8 mouse cellular contexts compared by ENCODE assay signal in genomic region chr8:95352871-95353866, GRCm38 (mm10). TPM values are rescaled to one million over a fixed set of nuclear protein-coding genes. Genes with fewer than 3 reads are reported as not detected.
A peak's percentile ranks its signal among the peaks of the same experiment; 100 is the strongest.
DNase-seq lines count a peak whose midpoint lies in the region; ATAC-seq lines count a peak whose summit lies in the region.

No protein-coding gene starts in this region.

- H3K36me3 ChIP-seq in embryonic facial prominence, embryonic 10.5 days (replicated peaks) = no peaks in the 10 kb centered on the region
- H3K36me3 ChIP-seq in heart, embryonic 16.5 days (ENCODE audit: control insufficient read depth, insufficient read depth) = no peaks in the 10 kb centered on the region
- H3K36me3 ChIP-seq in limb, embryonic 10.5 days = peaks cover 4% of the 10 kb centered on the region; the same call in 1 of the 2 replicates
- no peaks in the 10 kb centered on the region for H3K36me3 ChIP-seq in midbrain, embryonic 12.5 days

- H3K27me3 ChIP-seq in embryonic facial prominence, embryonic 10.5 days (replicated peaks; ENCODE audit: low read depth, poor library complexity, severe bottlenecking) = peaks cover 48% of the 10 kb centered on the region
- H3K27me3 ChIP-seq in heart, embryonic 16.5 days (ENCODE audit: control insufficient read depth, insufficient read depth, low read length) = no peaks in the 10 kb centered on the region
- peaks cover 64% of the 10 kb centered on the region for H3K27me3 ChIP-seq in limb, embryonic 10.5 days (ENCODE audit: low read depth, poor library complexity, severe bottlenecking)
- peaks cover 31% of the 10 kb centered on the region for H3K27me3 ChIP-seq in midbrain, embryonic 12.5 days

- H3K4me2 ChIP-seq in heart, embryonic 16.5 days (ENCODE audit: low read depth, low read length) = peak overlapping the region; percentile 84
- peak overlapping the region; percentile 87 for H3K4me2 ChIP-seq in midbrain, embryonic 12.5 days (replicated peaks)

- peak overlapping the region; percentile 87 for H3K4me3 ChIP-seq in embryonic facial prominence, embryonic 10.5 days
- H3K4me3 ChIP-seq in heart, embryonic 16.5 days (ENCODE audit: low read length) = peak overlapping the region; percentile 81
- H3K4me3 ChIP-seq in limb, embryonic 10.5 days = peak overlapping the region; percentile 86
- peak overlapping the region; percentile 85 for H3K4me3 ChIP-seq in midbrain, embryonic 12.5 days

- H3K4me1 ChIP-seq in embryonic facial prominence, embryonic 10.5 days = peaks cover 46% of the 10 kb centered on the region
- peaks cover 67% of the 10 kb centered on the region for H3K4me1 ChIP-seq in heart, embryonic 16.5 days (ENCODE audit: control insufficient read depth, insufficient read depth, low read length)
- peaks cover 33% of the 10 kb centered on the region for H3K4me1 ChIP-seq in limb, embryonic 10.5 days
- peaks cover 43% of the 10 kb centered on the region for H3K4me1 ChIP-seq in midbrain, embryonic 12.5 days

- peak; percentile 43 for ATAC-seq in heart, embryonic 16.5 days (replicated peaks; ENCODE audit: extremely low read depth, insufficient read depth, low FRiP score)
- peak; percentile 62 for ATAC-seq in midbrain, embryonic 12.5 days (ENCODE audit: low FRiP score, low read depth)

- peak overlapping the region; percentile 94 for H3K27ac ChIP-seq in embryonic facial prominence, embryonic 10.5 days (replicated peaks)
- peak overlapping the region; percentile 84 for H3K27ac ChIP-seq in heart, embryonic 16.5 days (ENCODE audit: low read length)
- H3K27ac ChIP-seq in limb, embryonic 10.5 days = peak overlapping the region; percentile 93
- H3K27ac ChIP-seq in midbrain, embryonic 12.5 days (replicated peaks) = peak overlapping the region; percentile 90

- no peaks in the 10 kb centered on the region for H3K9me3 ChIP-seq in embryonic facial prominence, embryonic 10.5 days
- no peaks in the 10 kb centered on the region for H3K9me3 ChIP-seq in heart, embryonic 16.5 days (replicated peaks; ENCODE audit: control insufficient read depth, low read length)
- H3K9me3 ChIP-seq in limb, embryonic 10.5 days (replicated peaks) = no peaks in the 10 kb centered on the region
- no peaks in the 10 kb centered on the region for H3K9me3 ChIP-seq in midbrain, embryonic 12.5 days

- DNase-seq in frontal cortex, postnatal 36 days (ENCODE audit: low spot score in 2 of 2) = peak; percentile 31 to 35
- no peak for DNase-seq in frontal cortex, adult 2 months (ENCODE audit: extremely low spot score in 1 of 2, low spot score in 1 of 2)
- peak; percentile 45 to 80 for DNase-seq in adrenal gland, adult (ENCODE audit: inconsistent age in 2 of 2, low spot score in 1 of 2)
- peak; percentile 79 for DNase-seq in embryonic facial prominence, embryonic 10.5 days (ENCODE audit: low spot score)
- peak; percentile 84 for DNase-seq in limb, embryonic 10.5 days (ENCODE audit: low spot score)
- peak; percentile 62 for DNase-seq in yolk sac, embryonic 10.5 days (ENCODE audit: low spot score)

- WGBS in embryonic facial prominence, embryonic 10.5 days = 1% methylated on average over 62 of the region's 62 CpGs
- 2% methylated on average over 62 of the region's 62 CpGs for WGBS in heart, embryonic 16.5 days
- 2% methylated on average over 62 of the region's 62 CpGs for WGBS in limb, embryonic 10.5 days
- 2% methylated on average over 62 of the region's 62 CpGs for WGBS in midbrain, embryonic 12.5 days

- peak overlapping the region; percentile 96 for H3K9ac ChIP-seq in heart, embryonic 16.5 days (ENCODE audit: low read length)
- peak overlapping the region; percentile 85 for H3K9ac ChIP-seq in midbrain, embryonic 12.5 days (replicated peaks)

RNA-seq across cellular contexts. Expression of gene Mmp15, which starts 1.1 kb away (rescaled TPM):
- 8.4 and 9.1 TPM in 2 replicates for polyA plus RNA-seq in frontal cortex, adult 2 months (2012; rRNA removed)
- polyA plus RNA-seq in embryonic facial prominence, embryonic 10.5 days (2016; fragmentation: Nextera tagmentation; extraction: Ambion mirVana) = 11.3 and 12.5 TPM in 2 replicates
- polyA plus RNA-seq in heart, embryonic 16.5 days (2015; fragmentation: Nextera tagmentation; extraction: Ambion mirVana) = 30.1 and 39.4 TPM in 2 replicates
- 9.5 and 10.3 TPM in 2 replicates for polyA plus RNA-seq in limb, embryonic 10.5 days (2016; fragmentation: Nextera tagmentation; extraction: Ambion mirVana)
- 23.5 and 27.1 TPM in 2 replicates for polyA plus RNA-seq in midbrain, embryonic 12.5 days (2016; fragmentation: Nextera tagmentation; extraction: Ambion mirVana)

RNA-seq across cellular contexts. Expression of gene Usb1, which starts 21.1 kb away (rescaled TPM):
- 16.9 and 17.3 TPM in 2 replicates for polyA plus RNA-seq in frontal cortex, adult 2 months (2012; rRNA removed)
- 42.2 and 47.0 TPM in 2 replicates for polyA plus RNA-seq in embryonic facial prominence, embryonic 10.5 days (2016; fragmentation: Nextera tagmentation; extraction: Ambion mirVana)
- polyA plus RNA-seq in heart, embryonic 16.5 days (2015; fragmentation: Nextera tagmentation; extraction: Ambion mirVana) = 32.4 and 32.8 TPM in 2 replicates
- polyA plus RNA-seq in limb, embryonic 10.5 days (2016; fragmentation: Nextera tagmentation; extraction: Ambion mirVana) = 42.0 and 45.2 TPM in 2 replicates
- 33.9 and 37.1 TPM in 2 replicates for polyA plus RNA-seq in midbrain, embryonic 12.5 days (2016; fragmentation: Nextera tagmentation; extraction: Ambion mirVana)

RNA-seq across cellular contexts. Expression of gene Zfp319, which starts 21.4 kb away (rescaled TPM):
- polyA plus RNA-seq in frontal cortex, adult 2 months (2012; rRNA removed) = 10.0 and 10.6 TPM in 2 replicates
- polyA plus RNA-seq in embryonic facial prominence, embryonic 10.5 days (2016; fragmentation: Nextera tagmentation; extraction: Ambion mirVana) = 11.5 and 12.4 TPM in 2 replicates
- 6.4 and 6.6 TPM in 2 replicates for polyA plus RNA-seq in heart, embryonic 16.5 days (2015; fragmentation: Nextera tagmentation; extraction: Ambion mirVana)
- 10.3 and 11.5 TPM in 2 replicates for polyA plus RNA-seq in limb, embryonic 10.5 days (2016; fragmentation: Nextera tagmentation; extraction: Ambion mirVana)
- polyA plus RNA-seq in midbrain, embryonic 12.5 days (2016; fragmentation: Nextera tagmentation; extraction: Ambion mirVana) = 19.1 and 20.6 TPM in 2 replicates

RNA-seq across cellular contexts. Expression of gene Tepp, which starts 42.8 kb away (rescaled TPM):
- 0.48 TPM in 1 of 2 replicates, not detected in the other for polyA plus RNA-seq in frontal cortex, adult 2 months (2012; rRNA removed)
- polyA plus RNA-seq in embryonic facial prominence, embryonic 10.5 days (2016; fragmentation: Nextera tagmentation; extraction: Ambion mirVana) = not detected in 2 replicates
- polyA plus RNA-seq in heart, embryonic 16.5 days (2015; fragmentation: Nextera tagmentation; extraction: Ambion mirVana) = 0.74 TPM in 1 of 2 replicates, not detected in the other
- polyA plus RNA-seq in limb, embryonic 10.5 days (2016; fragmentation: Nextera tagmentation; extraction: Ambion mirVana) = not detected in 2 replicates
- polyA plus RNA-seq in midbrain, embryonic 12.5 days (2016; fragmentation: Nextera tagmentation; extraction: Ambion mirVana) = not detected in 2 replicates

RNA-seq across cellular contexts. Expression of gene Cngb1, which starts 46.8 kb away (rescaled TPM):
- polyA plus RNA-seq in frontal cortex, adult 2 months (2012; rRNA removed) = 0.46 and 0.78 TPM in 2 replicates
- not detected in 2 replicates for polyA plus RNA-seq in embryonic facial prominence, embryonic 10.5 days (2016; fragmentation: Nextera tagmentation; extraction: Ambion mirVana)
- polyA plus RNA-seq in heart, embryonic 16.5 days (2015; fragmentation: Nextera tagmentation; extraction: Ambion mirVana) = 0.66 and 1.3 TPM in 2 replicates
- polyA plus RNA-seq in limb, embryonic 10.5 days (2016; fragmentation: Nextera tagmentation; extraction: Ambion mirVana) = 0.04 TPM in 1 of 2 replicates, not detected in the other
- polyA plus RNA-seq in midbrain, embryonic 12.5 days (2016; fragmentation: Nextera tagmentation; extraction: Ambion mirVana) = 0.05 and 0.13 TPM in 2 replicates

Comparison
In these comparisons a context has a peak if more than half of its experiments do, and no peak if none do; other contexts are left out.
1. DNase-seq: peak in frontal cortex, postnatal 36 days (2 of 2), adrenal gland, adult (2 of 2), embryonic facial prominence, embryonic 10.5 days (single experiment), limb, embryonic 10.5 days (single experiment) and yolk sac, embryonic 10.5 days (single experiment); none in frontal cortex, adult 2 months (0 of 2).
2. Peak in every context shown above with its lines, with median percentiles within 50 percentile points of each other: H3K27ac ChIP-seq and H3K4me3 ChIP-seq.